Mouse (Mus musculus) liver, embryonic 14.5 days (tissue): ENCODE measurements around the gene Wbp4.
A peak's percentile ranks its signal among the peaks of the same experiment; 100 is the strongest.

Experiments
- CTCF ChIP-seq: IDR thresholded peaks from 2 replicates; pipeline ENCODE4 v1.5.1; 2016; ENCODE audit warnings: antibody characterized with exemption, low read depth, control low read depth
- EP300 ChIP-seq: IDR thresholded peaks from 2 replicates; pipeline ENCODE4 v1.6.1; 2016; ENCODE audit warnings: antibody characterized with exemption, low read depth

GRCm38 (mm10) chr14:79529581-79530554, 48.5 kb upstream of the Wbp4 start:
- TF ChIP-seq CTCF (peak; percentile 39), EP300 (peak; percentile 79)
